Mouse (Mus musculus): ENCODE data around the gene Pcolce.

GRCm38 (mm10) chr5:137599600-137599999, 14.0 kb downstream of the Pcolce start:
- TF ChIP-seq CTCF (IDR thresholded peaks at IDR 0.05; ENCODE audit: control insufficient read depth, insufficient read depth, insufficient replicate concordance, low read depth, low read length) (no peak), POLR2A (IDR thresholded peaks at IDR 0.05; ENCODE audit: control insufficient read depth, low read depth, low read length) (no peak)
